Mouse (Mus musculus) frontal cortex, postnatal 14 days (tissue): ENCODE results near the gene Cox6a2.
"Not testable (repeated sequence)": the region's sequence is repeated elsewhere in the genome, so short reads cannot be mapped to it uniquely, and the experiment has no call there.

Experiments used
- DNase-seq, 2 experiments: peaks; one replicate each; pipeline ENCODE4 v3.0.0; 2022; ENCODE audit warnings: low spot score in 2 of 2

Cox6a2 gene

GRCm38 (mm10) chr7:128234796-128235195 is 28.6 kb upstream of the Cox6a2 start:
- DNase-seq, result no peak

- DNase-seq, result no peak
Measured at GRCm38 (mm10) chr7:128231741-128232140, 25.6 kb upstream of the Cox6a2 start.

- no peak for DNase-seq
Measured at GRCm38 (mm10) chr7:128220936-128221335, 14.7 kb upstream of the Cox6a2 start.

GRCm38 (mm10) chr7:128219952-128220351 is 13.8 kb upstream of the Cox6a2 start:
- DNase-seq, result no peak

- no peak for DNase-seq
Measured at GRCm38 (mm10) chr7:128209826-128210225, 3.6 kb upstream of the Cox6a2 start.

- peak in 1 of 2 experiments; percentile 25 for DNase-seq
Measured at GRCm38 (mm10) chr7:128208187-128208586, 2.0 kb upstream of the Cox6a2 start.

GRCm38 (mm10) chr7:128205695-128206094 is 492 bp downstream of the Cox6a2 start:
- no peak for DNase-seq

GRCm38 (mm10) chr7:128204179-128204578 is 2.0 kb downstream of the Cox6a2 start:
- DNase-seq, result no peak

GRCm38 (mm10) chr7:128203071-128203470 is 3.1 kb downstream of the Cox6a2 start:
- DNase-seq, result no peak

- DNase-seq, result no peak
Measured at GRCm38 (mm10) chr7:128201607-128202006, 4.6 kb downstream of the Cox6a2 start.

GRCm38 (mm10) chr7:128181691-128182090 is 24.5 kb downstream of the Cox6a2 start:
- no peak for DNase-seq

GRCm38 (mm10) chr7:128180546-128180945 is 25.6 kb downstream of the Cox6a2 start:
- DNase-seq, result no peak

- DNase-seq, result no peak
Measured at GRCm38 (mm10) chr7:128180126-128180525, 26.1 kb downstream of the Cox6a2 start.

- DNase-seq, result peak; percentile 13
Measured at GRCm38 (mm10) chr7:128178385-128178784, 27.8 kb downstream of the Cox6a2 start.

- DNase-seq, result no peak
Measured at GRCm38 (mm10) chr7:128169996-128170395, 36.2 kb downstream of the Cox6a2 start.

- DNase-seq, result no peak
Measured at GRCm38 (mm10) chr7:128166391-128166790, 39.8 kb downstream of the Cox6a2 start.

- DNase-seq, result no peak
Measured at GRCm38 (mm10) chr7:128164001-128164400, 42.2 kb downstream of the Cox6a2 start.

- DNase-seq, result not testable (repeated sequence)
Measured at GRCm38 (mm10) chr7:128158688-128159354, 47.4 kb downstream of the Cox6a2 start.
